Mouse (Mus musculus): ENCODE results near the gene Slc27a1. TPM values are rescaled to one million over a fixed set of nuclear protein-coding genes. Genes with fewer than 3 reads are reported as not detected.

Gene Slc27a1
- polyA plus RNA-seq, 1 experiment from 2014 or later: 8.6 TPM

DNA sequence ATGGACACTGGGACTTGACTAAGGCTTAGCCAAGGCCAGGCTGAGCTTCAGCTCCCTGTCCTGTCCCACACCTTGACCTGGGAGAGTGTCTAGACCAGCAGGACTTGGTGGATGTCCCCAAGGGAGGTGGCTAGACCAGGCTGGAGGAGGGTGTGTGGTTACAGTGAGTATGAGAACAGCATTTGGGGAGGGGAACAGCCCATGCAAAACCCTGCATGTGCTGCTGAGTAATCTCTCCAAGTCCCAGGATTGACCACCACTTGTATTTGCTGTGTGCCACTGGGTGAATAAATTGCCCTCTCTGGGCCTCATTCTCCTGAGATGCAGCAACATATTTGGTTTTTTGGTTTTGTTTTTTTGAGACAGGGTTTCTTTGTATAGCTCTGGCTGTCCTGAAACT lies 29.7 kb downstream of the Slc27a1 start:
- Histone ChIP-seq H3K36me3 (ENCODE audit: control insufficient read depth, insufficient read depth, low read length) (no peaks in the 10 kb centered on the region), H3K4me3 (ENCODE audit: low read depth, low read length) (no peak overlapping the region), H3K9ac (ENCODE audit: low read length) (no peak overlapping the region), H3K4me2 (no peak overlapping the region), H3K27me3 (ENCODE audit: control insufficient read depth, insufficient read depth, low read length) (peaks cover 26% of the 10 kb centered on the region), H3K27ac (ENCODE audit: low read depth, low read length) (no peak overlapping the region), H3K4me1 (ENCODE audit: control insufficient read depth, insufficient read depth, low read length) (peaks cover 21% of the 10 kb centered on the region), H3K9me3 (ENCODE audit: control insufficient read depth, low read length) (no peaks in the 10 kb centered on the region)
- DNase-seq (ENCODE audit: low spot score, missing footprints): no peak
- no peak for ATAC-seq (ENCODE audit: low FRiP score)

- ATAC-seq (ENCODE audit: low FRiP score) (no peak), DNase-seq (ENCODE audit: low spot score, missing footprints) (no peak)
- peaks cover 21% of the 10 kb centered on the region for H3K4me1 ChIP-seq (ENCODE audit: control insufficient read depth, insufficient read depth, low read length)
- no peak overlapping the region for H3K27ac ChIP-seq (ENCODE audit: low read depth, low read length)
- no peak overlapping the region for H3K9ac ChIP-seq (ENCODE audit: low read length)
- 96% methylated on average over 5 of the region's 5 CpGs for WGBS
- H3K9me3 ChIP-seq (ENCODE audit: control insufficient read depth, low read length): no peaks in the 10 kb centered on the region
- peaks cover 31% of the 10 kb centered on the region for H3K27me3 ChIP-seq (ENCODE audit: control insufficient read depth, insufficient read depth, low read length)
- H3K4me2 ChIP-seq: no peak overlapping the region
- H3K4me3 ChIP-seq (ENCODE audit: low read depth, low read length): no peak overlapping the region
- no peaks in the 10 kb centered on the region for H3K36me3 ChIP-seq (ENCODE audit: control insufficient read depth, insufficient read depth, low read length)
These were observed 30.2 kb downstream of the Slc27a1 start for GRCm38 (mm10) chr8:71598841-71599240.

GRCm38 (mm10) chr8:71601939-71602665 lies 33.4 kb downstream of the Slc27a1 start:
- H3K4me3 ChIP-seq (ENCODE audit: low read depth, low read length): peak overlapping the region; percentile 20; the same call in 1 of the 2 replicates
- H3K9me3 ChIP-seq (ENCODE audit: control insufficient read depth, low read length): no peaks in the 10 kb centered on the region
- H3K27ac ChIP-seq (ENCODE audit: low read depth, low read length): no peak overlapping the region
- no peak overlapping the region for H3K9ac ChIP-seq (ENCODE audit: low read length)
- H3K4me1 ChIP-seq (ENCODE audit: control insufficient read depth, insufficient read depth, low read length): peaks cover 13% of the 10 kb centered on the region
- ATAC-seq (ENCODE audit: low FRiP score) (no peak; the same call in 1 of the 2 replicates), DNase-seq (ENCODE audit: low spot score, missing footprints) (peak; percentile 90)
- H3K27me3 ChIP-seq (ENCODE audit: control insufficient read depth, insufficient read depth, low read length): peaks cover 34% of the 10 kb centered on the region
- peak overlapping the region; percentile 38 for H3K4me2 ChIP-seq
- 3% methylated on average over 64 of the region's 65 CpGs for WGBS
- H3K36me3 ChIP-seq (ENCODE audit: control insufficient read depth, insufficient read depth, low read length): no peaks in the 10 kb centered on the region

- H3K9ac ChIP-seq (ENCODE audit: low read length): no peak overlapping the region
- peak overlapping the region; percentile 38 for H3K4me2 ChIP-seq
- no peak overlapping the region for H3K27ac ChIP-seq (ENCODE audit: low read depth, low read length)
- H3K36me3 ChIP-seq (ENCODE audit: control insufficient read depth, insufficient read depth, low read length): no peaks in the 10 kb centered on the region
- H3K4me3 ChIP-seq (ENCODE audit: low read depth, low read length): peak overlapping the region; percentile 20
- peaks cover 13% of the 10 kb centered on the region for H3K4me1 ChIP-seq (ENCODE audit: control insufficient read depth, insufficient read depth, low read length)
- H3K9me3 ChIP-seq (ENCODE audit: control insufficient read depth, low read length): no peaks in the 10 kb centered on the region
- H3K27me3 ChIP-seq (ENCODE audit: control insufficient read depth, insufficient read depth, low read length): peaks cover 34% of the 10 kb centered on the region
- 3% methylated on average over 32 of the region's 32 CpGs for WGBS
- ATAC-seq (ENCODE audit: low FRiP score) (peak; percentile 72), DNase-seq (ENCODE audit: low spot score, missing footprints) (peak; percentile 93)
These were observed 34.1 kb downstream of the Slc27a1 start for GRCm38 (mm10) chr8:71602666-71603334.

- Histone ChIP-seq H3K4me1 (ENCODE audit: control insufficient read depth, insufficient read depth, low read length) (peaks cover 13% of the 10 kb centered on the region), H3K4me2 (no peak overlapping the region), H3K4me3 (ENCODE audit: low read depth, low read length) (no peak overlapping the region), H3K36me3 (ENCODE audit: control insufficient read depth, insufficient read depth, low read length) (no peaks in the 10 kb centered on the region), H3K9me3 (ENCODE audit: control insufficient read depth, low read length) (no peaks in the 10 kb centered on the region), H3K9ac (ENCODE audit: low read length) (no peak overlapping the region), H3K27ac (ENCODE audit: low read depth, low read length) (no peak overlapping the region), H3K27me3 (ENCODE audit: control insufficient read depth, insufficient read depth, low read length) (peaks cover 34% of the 10 kb centered on the region)
- DNase-seq (ENCODE audit: low spot score, missing footprints): no peak
- no peak for ATAC-seq (ENCODE audit: low FRiP score)
- WGBS: 54% methylated on average over 7 of the region's 7 CpGs
These were observed 35.3 kb downstream of the Slc27a1 start for GRCm38 (mm10) chr8:71604021-71604420.

GRCm38 (mm10) chr8:71610822-71611651 lies 42.4 kb downstream of the Slc27a1 start, which contains the start of gene Colgalt1:
TSS of gene Colgalt1 (plus strand) at chr8:71610998.
- Histone ChIP-seq H3K27ac (ENCODE audit: low read depth, low read length) (peak within 1 kb of the TSS; percentile 61; the same call in 1 of the 2 replicates), H3K4me2 (peak within 1 kb of the TSS; percentile 85), H3K36me3 (ENCODE audit: control insufficient read depth, insufficient read depth, low read length) (peaks cover 8% of the 10 kb centered on the region; the same call in 1 of the 2 replicates), H3K4me3 (ENCODE audit: low read depth, low read length) (peak within 1 kb of the TSS; percentile 96), H3K9me3 (ENCODE audit: control insufficient read depth, low read length) (no peaks in the 10 kb centered on the region), H3K4me1 (ENCODE audit: control insufficient read depth, insufficient read depth, low read length) (peaks cover 8% of the 10 kb centered on the region), H3K9ac (ENCODE audit: low read length) (peak within 1 kb of the TSS; percentile 89), H3K27me3 (ENCODE audit: control insufficient read depth, insufficient read depth, low read length) (no peaks in the 10 kb centered on the region)
- DNase-seq (ENCODE audit: low spot score, missing footprints) (peak; percentile 99), ATAC-seq (ENCODE audit: low FRiP score) (peak; percentile 99)
- under 1% methylated on average over 82 of the region's 82 CpGs for WGBS

GRCm38 (mm10) chr8:71612141-71612540 lies 43.5 kb downstream of the Slc27a1 start:
- no peaks in the 10 kb centered on the region for H3K9me3 ChIP-seq (ENCODE audit: control insufficient read depth, low read length)
- no peaks in the 10 kb centered on the region for H3K27me3 ChIP-seq (ENCODE audit: control insufficient read depth, insufficient read depth, low read length)
- peak overlapping the region; percentile 85 for H3K4me2 ChIP-seq
- no peak for ATAC-seq (ENCODE audit: low FRiP score)
- WGBS: 45% methylated on average over 5 of the region's 5 CpGs
- H3K9ac ChIP-seq (ENCODE audit: low read length): peak overlapping the region; percentile 89
- peaks cover 8% of the 10 kb centered on the region for H3K4me1 ChIP-seq (ENCODE audit: control insufficient read depth, insufficient read depth, low read length)
- H3K36me3 ChIP-seq (ENCODE audit: control insufficient read depth, insufficient read depth, low read length): peaks cover 8% of the 10 kb centered on the region; the same call in 1 of the 2 replicates
- no peak for DNase-seq (ENCODE audit: low spot score, missing footprints)
- no peak overlapping the region for H3K27ac ChIP-seq (ENCODE audit: low read depth, low read length)
- peak overlapping the region; percentile 96 for H3K4me3 ChIP-seq (ENCODE audit: low read depth, low read length)

GRCm38 (mm10) chr8:71613418-71613817 lies 44.7 kb downstream of the Slc27a1 start:
- H3K9ac ChIP-seq (ENCODE audit: low read length): no peak overlapping the region
- H3K4me1 ChIP-seq (ENCODE audit: control insufficient read depth, insufficient read depth, low read length): peaks cover 8% of the 10 kb centered on the region
- H3K4me2 ChIP-seq: no peak overlapping the region
- WGBS: 72% methylated on average over 4 of the region's 4 CpGs
- H3K27me3 ChIP-seq (ENCODE audit: control insufficient read depth, insufficient read depth, low read length): no peaks in the 10 kb centered on the region
- DNase-seq (ENCODE audit: low spot score, missing footprints): no peak
- no peak for ATAC-seq (ENCODE audit: low FRiP score)
- no peaks in the 10 kb centered on the region for H3K9me3 ChIP-seq (ENCODE audit: control insufficient read depth, low read length)
- no peak overlapping the region for H3K4me3 ChIP-seq (ENCODE audit: low read depth, low read length)
- no peak overlapping the region for H3K27ac ChIP-seq (ENCODE audit: low read depth, low read length)
- peaks cover 14% of the 10 kb centered on the region for H3K36me3 ChIP-seq (ENCODE audit: control insufficient read depth, insufficient read depth, low read length)

All from midbrain, embryonic 11.5 days (tissue).